Mouse (Mus musculus): ENCODE measurements around the gene Serpina3i. TPM values are rescaled to one million over a fixed set of nuclear protein-coding genes. Genes with fewer than 3 reads are reported as not detected.

Gene Serpina3i
- polyA plus RNA-seq, 1 experiment = not detected

- TF ChIP-seq CTCF (IDR thresholded peaks at IDR 0.05; ENCODE audit: control insufficient read depth, insufficient read depth, low read length) (no peak), POLR2A (IDR thresholded peaks at IDR 0.05; ENCODE audit: borderline replicate concordance, control insufficient read depth, low read depth, low read length) (no peak)
- no peaks in the 10 kb centered on the region for H3K4me1 ChIP-seq (ENCODE audit: control insufficient read depth, insufficient read depth, low read length)
- no peak within 1 kb of the TSS for H3K4me3 ChIP-seq (replicated peaks; ENCODE audit: control insufficient read depth, low read depth, low read length)
- 50% methylated on average over 1 of the region's 1 CpGs for WGBS
- H3K27ac ChIP-seq (ENCODE audit: control insufficient read depth, insufficient read depth, low read depth, low read length, poor library complexity) = no peak within 1 kb of the TSS
Measured at GRCm38 (mm10) chr12:104314253-104314652, 51.3 kb downstream of the Serpina3i start, which contains the start of gene Serpina3j. Gene Serpina3j, plus strand, starts transcription at chr12:104314553.

Other genes with a start within 250 kb of the Serpina3i start
- not detected in 2 replicates for gene Serpina9, start 249.4 kb upstream of the Serpina3i start, polyA plus RNA-seq (2011; ENCODE audit: insufficient read depth, insufficient read length, low replicate concordance, missing spikeins)
- gene Serpina12, start 218.7 kb upstream of the Serpina3i start, polyA plus RNA-seq (2011; ENCODE audit: insufficient read depth, insufficient read length, low replicate concordance, missing spikeins) = 0.82 and 0.86 TPM in 2 replicates
- not detected in 2 replicates for gene Serpina5, start 162.0 kb upstream of the Serpina3i start, polyA plus RNA-seq (2011; ENCODE audit: insufficient read depth, insufficient read length, low replicate concordance, missing spikeins)
- gene Serpina3a, start 150.4 kb upstream of the Serpina3i start, polyA plus RNA-seq (2011; ENCODE audit: insufficient read depth, insufficient read length, low replicate concordance, missing spikeins) = not detected in 2 replicates
- 1.7 TPM in 1 of 2 replicates, not detected in the other for gene Serpina3b, start 135.1 kb upstream of the Serpina3i start, polyA plus RNA-seq (2011; ENCODE audit: insufficient read depth, insufficient read length, low replicate concordance, missing spikeins)
- 1.3 and 2.2 TPM in 2 replicates for gene Serpina3c, start 109.3 kb upstream of the Serpina3i start, polyA plus RNA-seq (2011; ENCODE audit: insufficient read depth, insufficient read length, low replicate concordance, missing spikeins)
- gene Serpina3f, start 48.6 kb upstream of the Serpina3i start, polyA plus RNA-seq (2011; ENCODE audit: insufficient read depth, insufficient read length, low replicate concordance, missing spikeins) = 4.2 and 8.1 TPM in 2 replicates
- gene Serpina3g, start 26.9 kb upstream of the Serpina3i start, polyA plus RNA-seq (2011; ENCODE audit: insufficient read depth, insufficient read length, low replicate concordance, missing spikeins) = 20.8 and 31.2 TPM in 2 replicates
- not detected in 2 replicates for gene Serpina3j, start 51.4 kb downstream of the Serpina3i start, polyA plus RNA-seq (2011; ENCODE audit: insufficient read depth, insufficient read length, low replicate concordance, missing spikeins)
- gene Serpina3k, start 75.4 kb downstream of the Serpina3i start, polyA plus RNA-seq (2011; ENCODE audit: insufficient read depth, insufficient read length, low replicate concordance, missing spikeins) = 10.8 and 39.1 TPM in 2 replicates
- gene Serpina3m, start 75.4 kb downstream of the Serpina3i start, polyA plus RNA-seq (2011; ENCODE audit: insufficient read depth, insufficient read length, low replicate concordance, missing spikeins) = 2.2 TPM in 1 of 2 replicates, not detected in the other
- gene Serpina3n, start 143.6 kb downstream of the Serpina3i start, polyA plus RNA-seq (2011; ENCODE audit: insufficient read depth, insufficient read length, low replicate concordance, missing spikeins) = 2.8 and 5.5 TPM in 2 replicates
- not detected in 2 replicates for gene Gsc, start 210.2 kb downstream of the Serpina3i start, polyA plus RNA-seq (2011; ENCODE audit: insufficient read depth, insufficient read length, low replicate concordance, missing spikeins)